Mouse (Mus musculus) cerebellum, postnatal 10 days (tissue): ENCODE measurements around the gene Idh2.

Experiments used
- DNase-seq, 2 experiments: peaks; one replicate each; pipeline ENCODE4 v3.0.0; 2021; ENCODE audit warnings: mixed read lengths in 2 of 2

The Idh2 gene

DNA sequence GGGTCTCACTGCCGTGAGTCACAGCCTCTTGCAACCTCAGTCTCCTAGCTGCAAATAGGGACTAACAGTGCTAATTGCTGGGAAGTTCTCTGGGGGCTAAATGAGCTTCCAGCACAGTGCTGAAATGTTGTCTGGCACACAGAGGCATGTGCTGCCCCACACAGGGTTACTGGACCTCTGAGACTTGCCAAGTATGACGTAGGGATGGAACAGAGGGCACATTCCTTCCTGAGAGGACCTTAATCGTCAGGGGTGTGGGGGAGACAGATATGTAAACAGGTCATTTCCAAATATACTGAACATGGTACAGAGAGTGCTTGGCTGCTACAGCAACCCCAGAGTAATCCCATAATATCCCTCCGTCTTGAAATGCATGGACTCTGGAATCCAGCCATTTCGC, 5.9 kb upstream of the Idh2 start:
- DNase-seq, result peak in 1 of 2 experiments; percentile 36

DNA sequence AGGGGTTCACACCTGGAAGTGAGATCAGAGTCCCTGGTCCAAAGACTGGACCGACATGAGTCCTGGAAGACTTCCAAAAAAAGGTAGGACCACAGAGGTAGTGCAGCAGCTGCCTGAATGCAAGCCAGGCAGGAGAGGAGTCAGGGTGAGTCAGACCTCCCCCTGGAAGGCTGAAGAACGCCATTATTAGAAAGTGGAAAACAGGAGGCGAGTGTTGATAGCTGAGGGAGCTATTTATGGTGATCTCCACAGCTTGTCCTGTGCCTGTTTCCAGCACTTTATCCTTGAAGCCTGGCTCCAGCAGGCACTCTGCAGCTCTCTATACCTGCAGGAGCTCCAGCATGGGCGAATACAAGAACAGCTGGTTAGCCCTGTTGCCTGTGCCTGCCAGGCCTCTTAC, 4.0 kb upstream of the Idh2 start:
- no peak for DNase-seq

DNA sequence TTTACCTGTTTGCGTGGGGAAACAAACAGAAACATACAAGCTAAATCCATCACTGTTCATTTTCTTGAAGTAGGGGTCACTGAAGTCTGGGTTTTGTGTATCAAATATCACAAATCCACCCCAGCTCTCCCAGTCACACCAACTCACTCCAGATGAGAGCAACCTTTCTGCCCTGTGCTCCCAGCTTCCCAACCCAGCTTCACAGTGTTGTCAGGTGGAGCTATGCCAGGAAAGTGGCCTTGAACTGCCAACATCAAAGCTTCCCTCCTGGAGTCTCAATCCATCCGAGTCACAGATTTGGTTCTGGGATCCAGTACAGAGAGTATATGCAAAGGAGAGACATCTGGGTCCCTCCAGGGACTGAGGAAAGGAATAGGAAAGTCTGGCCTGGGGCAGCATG, 966 bp upstream of the Idh2 start:
- DNase-seq, result peak; percentile 44 to 45

DNA sequence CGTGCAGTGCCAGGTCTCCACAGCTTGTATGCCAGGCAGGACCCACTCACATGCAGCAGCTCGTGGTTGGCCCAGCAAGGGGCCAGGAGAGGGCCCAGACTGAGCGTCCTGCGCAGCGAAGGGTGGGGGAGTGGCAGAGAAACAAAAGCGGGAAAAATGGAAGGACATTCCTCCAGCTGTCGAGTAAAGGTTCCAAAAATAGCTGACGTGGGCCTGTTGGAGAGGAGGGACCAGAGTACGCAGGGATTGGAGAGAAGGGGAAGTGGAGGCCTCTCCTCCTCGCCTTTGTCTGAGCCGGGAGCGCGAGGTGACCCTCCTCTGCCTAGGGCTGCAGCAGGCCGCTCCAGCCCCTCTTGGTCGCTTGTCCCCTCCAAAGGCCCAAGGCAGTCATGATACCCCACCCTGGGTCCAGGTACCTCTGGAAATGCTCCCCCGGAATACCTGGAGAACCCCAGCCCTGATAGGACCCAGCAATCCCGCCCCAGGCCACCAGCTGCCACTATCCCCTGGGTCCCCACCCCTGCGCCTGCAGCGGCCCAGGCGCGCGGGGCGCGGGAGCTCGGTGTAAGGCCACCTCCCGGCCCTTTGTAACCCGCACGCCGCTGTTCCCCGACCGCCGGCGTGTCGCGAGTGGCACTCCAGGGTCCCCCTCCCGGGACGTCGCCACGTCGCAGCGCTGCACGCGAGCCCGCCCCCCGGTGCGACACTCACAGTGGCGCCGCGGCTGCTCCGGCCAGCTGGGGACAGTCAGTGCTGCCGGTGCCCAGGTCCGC, 555 bp downstream of the Idh2 start:
- peak; percentile 63 to 68 for DNase-seq

DNA sequence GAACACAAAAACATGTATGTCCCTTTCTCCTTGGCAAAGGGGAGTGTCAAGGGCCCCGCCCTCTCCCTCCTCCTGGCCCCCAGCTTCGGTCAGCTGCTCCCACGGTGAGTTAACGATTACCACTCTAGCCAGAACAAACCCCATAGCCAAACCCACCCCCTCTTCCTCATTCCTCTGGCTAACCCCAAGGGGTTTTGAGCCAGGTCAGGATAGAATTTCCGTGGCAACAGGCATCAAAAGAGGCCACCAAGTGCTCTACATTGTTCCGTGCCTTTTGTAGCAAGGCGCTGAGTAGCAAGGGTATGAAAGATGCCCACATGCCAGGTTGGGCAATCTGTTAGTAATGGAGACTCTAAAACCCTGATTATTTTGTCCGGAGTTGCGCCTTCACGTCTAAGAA, 1.2 kb downstream of the Idh2 start:
- peak; percentile 43 to 51 for DNase-seq

DNA sequence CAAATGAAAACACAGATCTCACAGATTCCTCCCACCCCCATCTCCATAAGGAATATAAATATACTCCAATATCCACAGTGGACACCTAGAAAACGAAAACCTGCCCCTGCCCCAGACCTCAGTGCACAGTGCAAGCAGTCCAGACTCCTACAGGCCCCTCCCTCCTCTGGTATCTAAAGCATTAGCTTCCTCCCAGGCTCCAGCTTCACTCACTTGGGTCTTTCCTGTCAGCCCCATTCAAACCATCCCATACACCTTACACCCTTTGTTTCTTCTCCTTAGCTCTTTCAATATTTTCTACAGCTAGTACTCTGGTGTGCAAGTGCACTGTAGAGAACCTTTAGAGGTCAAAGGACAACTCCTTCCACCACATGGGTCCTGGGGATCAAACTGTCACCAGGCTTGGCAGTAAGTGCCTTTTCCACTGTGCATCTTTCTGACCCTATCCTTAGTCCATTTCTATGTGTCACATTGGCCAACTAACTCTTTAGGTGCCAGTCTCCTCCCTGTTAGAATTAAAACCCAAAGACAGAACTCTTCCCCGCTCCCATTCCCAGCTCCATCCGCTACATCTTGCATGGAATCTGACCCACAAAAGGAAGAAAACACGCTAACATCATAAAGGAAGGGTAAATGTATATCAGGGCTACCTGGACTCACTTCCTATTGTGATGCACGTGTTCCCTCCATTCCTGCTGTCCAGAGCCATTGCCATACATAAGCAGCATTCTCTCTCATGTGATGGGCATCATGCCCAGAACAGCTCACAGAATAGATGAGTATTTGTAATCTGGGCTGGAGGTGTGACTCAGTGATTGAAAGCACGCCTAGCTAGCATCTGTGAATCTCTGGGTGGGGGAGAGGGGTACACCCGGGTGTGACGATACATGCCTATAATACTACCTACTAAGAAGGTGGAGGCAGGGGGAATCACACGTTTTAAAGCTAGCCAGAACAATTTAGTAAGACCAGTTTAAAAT, 3.8 kb downstream of the Idh2 start:
- no peak for DNase-seq

DNA sequence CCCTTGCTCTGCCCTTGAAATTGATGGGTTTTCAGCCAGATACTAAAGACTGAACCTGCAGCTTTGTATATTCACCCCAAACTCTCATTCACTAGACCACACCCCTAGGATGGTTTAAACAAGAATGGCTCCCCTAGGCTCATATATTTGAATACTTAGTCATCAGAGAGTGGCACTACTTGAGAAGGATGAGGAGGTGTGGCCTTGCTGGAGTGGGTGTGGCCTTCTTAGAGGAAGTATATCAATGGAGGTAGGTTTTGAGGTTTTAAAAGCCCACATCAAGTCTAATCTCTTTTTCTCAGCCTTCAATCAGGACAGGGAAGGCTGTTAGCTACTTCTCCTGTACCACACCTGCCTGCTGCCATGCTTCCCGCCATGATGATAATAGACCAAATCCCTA, 8.8 kb downstream of the Idh2 start:
- no peak for DNase-seq

DNA sequence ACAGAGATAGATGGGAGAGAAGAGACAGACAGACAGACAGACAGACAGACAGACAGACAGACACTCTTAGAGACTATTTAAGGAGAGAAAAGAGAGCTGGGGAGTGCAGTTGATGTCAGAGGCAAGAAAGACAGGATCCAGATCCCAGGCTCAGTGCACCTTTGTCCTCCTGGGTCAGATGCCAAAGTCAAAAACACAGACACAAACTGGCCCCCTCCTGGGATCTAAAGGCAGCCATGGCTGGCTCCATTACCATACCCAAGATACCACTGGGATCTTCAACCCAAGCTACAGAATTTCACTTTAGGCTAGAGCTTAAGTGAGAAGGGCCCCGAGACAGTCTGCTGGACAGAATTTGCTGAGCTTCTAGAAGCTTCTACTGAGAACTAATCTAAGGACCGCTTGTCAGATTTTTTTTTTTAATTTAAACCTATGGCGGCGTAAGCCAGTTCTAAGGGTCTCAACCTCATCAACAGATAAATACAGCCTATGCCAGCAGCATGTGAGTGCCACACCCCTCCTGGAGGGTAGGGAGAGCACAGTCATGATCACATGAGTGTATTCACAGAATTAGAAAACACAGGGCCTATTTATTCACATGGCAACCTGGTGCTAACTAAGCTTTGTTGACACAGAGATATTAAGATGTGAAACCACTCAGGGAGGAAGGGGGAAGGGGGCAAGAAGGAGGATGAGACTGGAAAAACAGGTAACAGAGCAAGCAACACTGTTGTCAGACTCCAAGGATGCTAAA, 9.4 kb downstream of the Idh2 start:
- DNase-seq, result no peak

DNA sequence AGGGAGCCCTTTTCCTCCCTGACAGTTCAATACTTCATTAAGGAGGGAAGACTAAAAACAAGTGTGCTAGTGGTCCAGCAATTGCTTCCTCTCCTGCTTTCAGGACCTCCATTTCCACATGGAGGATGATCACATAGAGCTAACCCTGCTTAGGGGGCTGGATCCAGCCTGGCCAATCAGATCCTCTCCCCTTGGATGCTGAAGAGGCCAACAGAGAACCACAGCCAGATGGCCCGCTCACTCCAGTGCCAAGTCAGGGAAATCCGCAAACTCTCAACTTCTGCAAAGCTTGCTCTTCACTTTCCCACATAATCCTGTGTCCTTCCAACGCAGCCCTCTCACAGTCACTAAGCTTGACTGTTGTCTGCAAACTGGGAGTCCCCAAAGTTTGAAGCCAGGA, 11.9 kb downstream of the Idh2 start:
- peak; percentile 64 to 72 for DNase-seq

DNA sequence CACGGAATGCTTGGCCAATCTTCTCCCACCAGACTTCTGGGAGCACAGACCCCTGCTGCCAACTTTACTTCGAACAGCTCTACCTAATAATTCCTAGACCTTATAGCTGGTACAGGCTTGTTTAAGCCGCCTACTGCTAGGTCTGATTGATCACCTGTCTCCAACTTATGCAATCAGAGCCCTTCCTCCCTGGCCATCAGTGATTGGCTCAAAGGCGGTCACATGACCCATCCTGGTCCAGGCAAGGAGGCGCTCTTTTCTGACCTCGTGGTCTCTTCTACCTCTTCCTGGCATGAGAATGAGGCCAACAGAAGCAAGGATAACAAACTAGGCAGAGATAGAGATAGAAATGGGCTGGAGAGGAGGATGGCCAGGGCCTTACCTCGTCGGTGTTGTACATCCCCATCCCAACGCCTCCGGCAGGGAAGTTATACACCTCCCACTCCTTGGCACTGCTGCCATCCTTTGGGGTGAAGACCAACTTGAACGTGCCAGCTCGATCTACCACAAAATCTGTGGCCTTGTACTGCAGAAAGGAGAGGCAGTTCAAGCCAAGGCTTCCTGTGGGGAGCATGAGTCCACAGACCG, 16.7 kb downstream of the Idh2 start:
- DNase-seq, result no peak

DNA sequence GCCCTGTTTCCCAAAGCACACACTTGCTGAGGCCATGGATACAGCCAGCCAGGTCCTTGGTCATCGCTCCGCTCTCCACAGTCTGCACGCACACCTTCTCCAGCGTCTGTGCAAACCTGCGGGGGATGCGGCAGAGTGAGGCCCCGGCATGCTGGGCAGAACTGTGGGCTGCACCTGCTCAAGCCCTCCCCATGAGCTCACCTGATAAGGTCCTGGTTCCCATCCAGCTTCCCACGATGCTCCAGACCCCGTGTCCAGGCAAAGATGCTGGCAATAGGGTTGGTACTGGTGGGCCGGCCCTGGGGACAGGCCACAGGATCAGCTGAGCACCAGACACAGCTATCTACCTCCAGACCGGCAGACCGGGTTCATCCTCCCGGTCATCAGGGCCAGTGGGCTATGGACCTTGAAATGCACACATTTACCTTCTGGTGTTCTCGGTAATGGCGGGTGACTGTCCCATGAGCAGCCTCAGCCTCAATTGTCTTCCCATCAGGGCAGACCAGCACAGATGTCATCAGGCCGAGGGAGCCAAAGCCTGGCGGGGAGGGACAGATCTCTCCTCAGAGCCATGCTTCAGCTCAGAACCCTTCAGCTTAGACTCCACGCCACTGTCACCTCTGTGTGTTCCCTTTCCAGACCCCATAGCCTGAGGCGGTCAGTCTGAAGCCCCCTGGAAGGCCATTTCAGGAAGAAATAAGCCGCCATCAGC, 19.4 kb downstream of the Idh2 start:
- DNase-seq, result peak; percentile 53 to 57

DNA sequence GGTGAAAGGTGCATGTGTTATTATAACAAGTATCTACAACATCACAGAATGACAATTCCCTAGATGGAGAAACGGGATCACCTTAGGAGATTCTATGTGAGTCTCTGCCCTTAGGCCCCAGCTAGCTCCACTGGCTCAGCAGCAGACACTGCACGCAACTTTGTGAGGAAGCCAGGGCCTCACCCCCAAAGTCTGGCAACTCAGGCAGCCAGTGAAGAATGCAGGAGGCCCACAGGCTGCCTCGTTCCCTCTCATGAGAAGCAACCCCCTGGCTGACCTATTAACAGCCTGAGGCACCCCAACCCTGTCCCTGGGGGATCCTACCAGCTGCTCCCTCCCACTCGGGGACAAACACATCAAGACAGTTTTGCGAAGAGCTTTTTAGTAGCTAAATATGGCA, 20.7 kb downstream of the Idh2 start:
- DNase-seq, result no peak

DNA sequence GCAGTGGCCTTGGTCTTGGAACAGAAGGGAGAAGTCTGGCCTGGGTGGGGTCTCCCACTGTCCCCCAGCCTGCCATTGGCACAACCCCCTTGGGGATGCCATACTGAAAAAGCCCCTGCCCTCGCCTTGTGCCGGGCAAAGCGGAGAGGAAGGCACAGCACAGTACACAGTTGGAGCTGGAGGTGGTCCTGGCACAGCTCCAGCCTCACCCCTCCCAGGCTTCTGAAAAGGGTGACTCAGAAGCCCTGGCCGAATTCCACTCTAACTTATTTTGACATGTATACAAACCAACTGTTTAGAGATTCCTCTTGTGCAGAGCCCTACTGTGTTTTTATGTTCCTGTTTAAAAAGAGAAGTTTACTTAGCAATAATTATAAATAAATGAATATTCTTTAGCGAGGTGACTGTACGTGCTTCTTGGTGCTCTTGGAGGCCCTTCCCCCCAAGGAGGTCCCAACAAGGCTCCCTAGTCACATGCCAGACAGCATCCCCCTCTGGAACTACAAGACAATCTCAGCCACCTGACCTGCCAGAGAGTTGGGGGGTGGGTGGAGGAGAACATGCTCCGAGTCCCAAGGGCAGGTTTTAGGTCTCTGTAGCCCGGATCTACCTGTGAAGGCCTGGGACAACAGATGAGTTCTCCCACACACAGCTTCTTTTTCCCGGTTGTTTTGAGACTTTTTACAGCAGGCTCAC, 22.7 kb downstream of the Idh2 start:
- DNase-seq, result peak; percentile 59 to 66

DNA sequence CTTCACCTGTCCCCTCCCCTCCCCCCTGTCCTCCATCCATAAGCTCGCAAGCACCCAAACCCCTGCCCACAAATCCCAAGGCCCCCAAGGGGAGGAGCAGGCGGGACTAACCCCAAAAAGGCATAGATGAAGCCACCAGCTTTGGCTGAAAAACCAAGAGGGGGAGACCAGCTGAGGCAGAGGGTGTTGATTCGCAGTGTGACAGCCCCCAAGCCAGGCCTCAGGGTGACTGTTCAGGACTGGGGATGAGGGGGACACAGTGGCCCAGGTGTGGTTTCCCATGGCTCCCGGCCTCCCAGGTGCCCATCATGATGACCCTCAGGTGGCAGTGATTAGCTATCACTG, 23.4 kb downstream of the Idh2 start:
- no peak for DNase-seq

DNA sequence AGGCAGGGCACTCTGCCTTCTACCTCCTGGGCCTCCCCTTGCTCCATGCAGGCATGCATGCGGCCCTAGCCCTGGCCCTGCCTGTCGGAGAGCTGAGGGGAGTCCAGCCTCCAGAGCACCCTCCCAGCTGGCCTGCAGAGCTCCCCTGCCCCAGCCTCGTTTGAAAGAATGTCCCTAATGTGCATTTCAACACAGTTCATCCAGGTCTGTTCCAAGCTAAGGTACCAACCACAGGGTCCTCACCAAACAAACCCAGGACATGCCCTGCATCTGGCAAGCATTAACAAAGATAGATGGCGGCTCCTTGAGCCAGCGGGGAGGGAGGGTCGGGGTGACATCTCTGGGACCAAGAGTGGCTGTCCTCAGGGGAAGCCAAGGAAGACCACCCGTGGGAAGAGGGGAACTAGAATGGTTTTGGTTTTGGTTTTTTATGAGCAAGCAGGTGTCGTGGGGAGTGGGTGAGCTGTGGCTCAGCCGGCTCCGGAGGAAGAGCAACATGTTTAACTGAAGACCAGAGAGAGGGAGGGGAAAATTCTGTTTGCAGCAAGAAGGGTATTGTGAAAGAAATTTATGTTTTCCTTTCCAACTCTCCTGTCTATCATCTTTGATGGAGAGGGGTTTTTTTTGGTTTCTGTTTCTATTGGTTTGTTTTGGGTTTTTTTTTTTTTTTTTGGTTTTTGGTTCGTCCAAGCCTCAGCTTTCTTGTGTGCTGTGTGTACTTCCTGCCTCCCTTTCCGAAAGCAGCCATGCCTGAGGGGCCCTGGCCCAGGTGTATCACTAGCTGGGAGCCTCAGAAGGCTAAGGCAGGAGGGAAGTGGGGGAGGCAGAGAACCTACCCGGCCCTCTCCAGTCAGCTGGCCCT, 24.0 kb downstream of the Idh2 start:
- no peak for DNase-seq

DNA sequence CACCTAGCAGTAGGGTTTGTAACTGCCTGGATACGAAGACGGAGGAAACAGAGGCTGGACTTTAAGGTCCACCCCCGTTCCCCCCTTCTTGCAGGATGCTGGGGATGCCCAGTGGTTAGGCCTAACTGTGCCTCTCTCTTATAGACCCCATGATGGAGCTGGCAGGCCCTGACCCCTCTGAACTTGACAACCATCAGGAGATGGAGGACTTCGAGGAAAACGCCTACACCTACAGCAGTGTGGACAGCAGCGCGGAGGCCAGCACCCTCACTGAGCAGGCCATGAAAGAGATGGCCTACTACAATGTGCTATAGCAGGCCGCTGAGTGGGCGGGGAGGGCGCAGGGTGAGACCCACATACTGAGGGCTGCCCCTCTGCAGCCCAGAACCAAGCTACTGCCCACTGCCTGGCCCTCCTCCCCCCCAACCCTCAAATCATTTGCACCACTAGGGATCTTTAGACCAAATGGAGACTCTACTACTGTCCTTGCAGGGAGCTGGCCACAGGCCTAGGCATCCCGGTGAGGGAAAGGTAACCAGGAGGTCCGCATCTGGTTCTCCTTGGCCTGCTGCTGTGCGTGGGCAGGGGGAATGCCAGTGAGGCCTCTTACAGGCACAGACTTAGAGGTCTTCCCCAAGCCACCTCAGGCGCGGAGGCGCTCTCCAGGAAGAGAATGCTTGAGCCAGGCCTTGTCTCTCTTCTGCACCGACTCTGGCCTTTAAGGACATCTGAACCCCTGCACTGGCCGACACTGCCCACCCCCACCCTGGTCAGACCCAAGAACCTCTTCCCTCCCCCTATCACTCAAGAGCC, 24.8 kb downstream of the Idh2 start:
- DNase-seq, result no peak

DNA sequence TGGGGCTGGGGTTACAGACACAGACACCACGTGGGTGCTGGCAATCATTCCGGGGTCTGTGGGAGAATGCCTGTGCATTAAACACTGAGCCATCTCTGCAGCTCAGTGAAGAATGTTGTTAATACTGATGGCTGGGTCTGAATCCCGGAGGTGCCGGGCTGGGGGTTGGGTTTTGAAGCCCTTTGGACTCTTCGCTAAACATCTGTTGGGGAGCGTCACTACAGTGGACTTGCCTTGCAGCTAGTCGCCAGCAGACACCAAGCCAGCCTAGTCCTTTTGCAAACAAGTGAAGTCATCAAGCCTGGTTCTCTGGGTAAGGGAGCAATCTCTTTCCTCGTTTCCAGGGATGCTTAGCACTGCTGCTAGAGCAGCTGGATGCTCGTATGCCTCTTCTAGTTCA, 27.0 kb downstream of the Idh2 start:
- DNase-seq, result no peak

DNA sequence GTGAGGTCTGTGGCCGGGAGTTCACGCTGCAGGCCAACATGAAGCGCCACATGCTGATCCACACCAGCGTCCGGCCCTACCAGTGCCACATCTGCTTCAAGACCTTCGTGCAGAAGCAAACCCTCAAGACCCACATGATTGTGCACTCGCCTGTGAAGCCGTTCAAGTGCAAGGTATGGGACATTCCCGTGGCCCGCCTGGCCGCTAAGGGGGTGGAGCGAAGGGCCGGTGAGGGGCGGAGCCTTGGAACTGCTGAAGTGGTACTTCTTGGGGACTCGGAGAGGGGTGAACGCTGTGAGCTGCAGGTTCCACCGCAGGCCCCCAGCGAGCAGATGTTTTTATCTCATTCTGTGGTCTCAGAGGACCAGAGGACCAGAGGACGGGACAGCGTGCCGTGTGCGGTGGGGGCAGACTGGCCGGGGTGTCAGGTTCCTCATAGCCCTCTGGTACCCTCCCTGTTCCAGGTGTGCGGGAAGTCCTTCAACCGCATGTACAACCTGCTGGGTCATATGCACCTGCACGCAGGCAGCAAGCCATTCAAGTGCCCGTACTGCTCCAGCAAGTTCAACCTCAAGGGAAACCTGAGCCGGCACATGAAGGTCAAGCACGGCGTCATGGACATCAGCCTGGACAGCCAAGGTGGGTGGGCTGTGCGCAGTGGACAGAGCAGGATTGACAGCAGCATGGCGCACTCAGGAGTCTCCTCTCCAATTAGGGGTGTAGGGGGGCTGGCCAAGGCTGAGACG, 29.0 kb downstream of the Idh2 start:
- DNase-seq, result no peak

DNA sequence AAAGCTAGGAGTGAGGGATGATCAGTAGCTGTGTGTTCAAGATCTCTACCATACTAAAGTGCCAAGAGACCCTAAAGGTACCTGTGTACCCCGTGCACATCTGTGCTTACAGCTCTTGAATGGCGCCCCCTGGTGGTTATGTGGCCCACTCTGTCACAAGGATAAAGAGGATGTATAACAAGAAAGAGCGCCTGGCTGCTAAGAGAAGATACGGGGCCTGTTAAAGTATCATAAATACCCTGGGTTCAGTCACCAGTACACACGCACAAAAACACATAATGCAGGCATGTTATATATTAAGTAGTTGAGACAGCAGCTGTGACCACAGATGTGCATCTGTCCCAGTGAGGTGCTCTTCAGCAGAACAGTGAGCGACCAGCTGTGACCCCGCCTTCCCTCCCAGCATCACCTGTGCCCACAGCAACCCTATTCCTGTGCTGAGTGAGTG, 30.7 kb downstream of the Idh2 start:
- DNase-seq, result peak; percentile 78 to 80
